Mouse (Mus musculus): Measurements from ENCODE around the gene Ccdc113. TPM values are rescaled to one million over a fixed set of nuclear protein-coding genes. Genes with fewer than 3 reads are reported as not detected.

Ccdc113 gene
- polyA plus RNA-seq, 1 experiment from 2014 or later: 0.24 TPM

DNA sequence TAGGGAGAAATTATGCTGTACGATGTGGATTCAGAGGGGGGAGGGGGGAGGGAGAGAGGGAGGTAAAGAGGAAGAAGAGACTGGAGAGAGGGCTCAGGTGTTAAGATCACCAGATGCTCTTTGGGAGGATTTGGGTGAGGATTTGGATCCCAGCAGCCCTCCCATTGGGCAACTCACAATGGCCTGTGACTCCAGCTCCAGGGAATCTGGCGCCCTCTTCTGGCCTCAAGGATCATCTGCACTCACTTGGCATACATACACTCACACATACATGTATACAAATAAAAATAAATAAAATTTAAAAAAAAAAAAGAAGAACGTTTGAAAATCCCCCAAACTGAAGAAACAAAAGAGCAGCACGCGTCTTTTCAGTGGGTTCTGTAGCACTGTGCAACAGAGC lies 27.6 kb upstream of the Ccdc113 start:
- H3K9ac ChIP-seq: no peak overlapping the region
- no peak overlapping the region for H3K4me3 ChIP-seq (ENCODE audit: low read depth, low read length)
- DNase-seq: no peak
- H3K4me2 ChIP-seq: no peak overlapping the region
- H3K27ac ChIP-seq (ENCODE audit: low read depth): no peak overlapping the region
- 70% methylated on average over 5 of the region's 5 CpGs for WGBS
- H3K9me3 ChIP-seq (ENCODE audit: low read depth, low read length): no peaks in the 10 kb centered on the region
- H3K27me3 ChIP-seq (ENCODE audit: insufficient read depth, low read length): no peaks in the 10 kb centered on the region
- no peak for ATAC-seq (ENCODE audit: insufficient read depth)
- no peak for TF ChIP-seq CTCF (IDR thresholded peaks at IDR 0.05; ENCODE audit: low read depth)
- no peaks in the 10 kb centered on the region for H3K4me1 ChIP-seq (ENCODE audit: insufficient read depth)
- H3K36me3 ChIP-seq (ENCODE audit: insufficient read depth): no peaks in the 10 kb centered on the region

DNA sequence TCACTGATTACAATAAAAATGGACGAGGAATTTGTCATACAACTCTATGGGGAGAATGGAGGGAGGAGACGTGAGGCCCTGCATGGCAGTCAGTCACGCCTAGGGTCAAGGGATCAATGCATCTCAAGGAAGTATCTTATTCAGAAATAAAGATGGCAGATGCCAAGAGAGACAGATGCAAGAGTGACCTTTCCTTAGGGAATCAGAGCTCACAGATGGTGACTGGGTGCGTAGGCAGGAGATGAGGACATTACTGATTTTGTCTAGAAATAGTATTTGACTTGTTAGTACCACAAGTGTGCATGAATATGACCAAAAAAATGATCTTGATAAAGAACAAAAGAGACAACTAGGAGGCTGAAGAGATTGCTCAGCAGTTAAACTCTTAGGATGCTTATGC lies 21.6 kb upstream of the Ccdc113 start:
- no peaks in the 10 kb centered on the region for H3K36me3 ChIP-seq (ENCODE audit: insufficient read depth)
- H3K4me1 ChIP-seq (ENCODE audit: insufficient read depth): no peaks in the 10 kb centered on the region
- no peak overlapping the region for H3K9ac ChIP-seq
- no peak for ATAC-seq (ENCODE audit: insufficient read depth)
- no peaks in the 10 kb centered on the region for H3K9me3 ChIP-seq (ENCODE audit: low read depth, low read length)
- no peak for DNase-seq
- H3K4me2 ChIP-seq: no peak overlapping the region
- no peaks in the 10 kb centered on the region for H3K27me3 ChIP-seq (ENCODE audit: insufficient read depth, low read length)
- H3K4me3 ChIP-seq (ENCODE audit: low read depth, low read length): no peak overlapping the region
- TF ChIP-seq CTCF (IDR thresholded peaks at IDR 0.05; ENCODE audit: low read depth): no peak
- WGBS: 54% methylated on average over 4 of the region's 4 CpGs
- no peak overlapping the region for H3K27ac ChIP-seq (ENCODE audit: low read depth)

DNA sequence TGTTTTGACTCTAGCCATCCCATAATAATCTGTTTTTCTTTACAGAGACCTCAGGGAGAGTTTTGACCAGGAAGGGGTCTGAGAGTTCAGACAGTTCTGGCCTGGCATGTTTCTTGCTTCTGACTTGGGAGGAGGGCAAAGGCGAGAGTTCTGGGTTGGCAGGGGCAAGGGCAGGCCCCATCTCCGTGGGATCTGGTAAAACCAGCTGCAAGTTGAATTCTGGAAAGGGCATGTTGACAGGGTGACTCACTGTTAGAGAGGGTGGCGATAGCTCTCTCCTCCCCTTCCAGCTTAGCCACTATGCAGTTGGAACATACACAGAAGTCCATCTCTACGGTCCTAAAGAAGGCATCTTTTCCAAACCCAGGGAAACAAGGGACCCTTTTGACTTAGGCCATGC lies 20.7 kb upstream of the Ccdc113 start:
- ATAC-seq (ENCODE audit: insufficient read depth) (no peak), DNase-seq (no peak)
- Histone ChIP-seq H3K4me2 (no peak overlapping the region), H3K4me1 (ENCODE audit: insufficient read depth) (no peaks in the 10 kb centered on the region), H3K9ac (no peak overlapping the region), H3K36me3 (ENCODE audit: insufficient read depth) (no peaks in the 10 kb centered on the region), H3K9me3 (ENCODE audit: low read depth, low read length) (no peaks in the 10 kb centered on the region), H3K27me3 (ENCODE audit: insufficient read depth, low read length) (no peaks in the 10 kb centered on the region), H3K27ac (ENCODE audit: low read depth) (no peak overlapping the region), H3K4me3 (ENCODE audit: low read depth, low read length) (no peak overlapping the region)
- WGBS: 69% methylated on average over 4 of the region's 4 CpGs
- TF ChIP-seq CTCF (IDR thresholded peaks at IDR 0.05; ENCODE audit: low read depth): no peak

DNA sequence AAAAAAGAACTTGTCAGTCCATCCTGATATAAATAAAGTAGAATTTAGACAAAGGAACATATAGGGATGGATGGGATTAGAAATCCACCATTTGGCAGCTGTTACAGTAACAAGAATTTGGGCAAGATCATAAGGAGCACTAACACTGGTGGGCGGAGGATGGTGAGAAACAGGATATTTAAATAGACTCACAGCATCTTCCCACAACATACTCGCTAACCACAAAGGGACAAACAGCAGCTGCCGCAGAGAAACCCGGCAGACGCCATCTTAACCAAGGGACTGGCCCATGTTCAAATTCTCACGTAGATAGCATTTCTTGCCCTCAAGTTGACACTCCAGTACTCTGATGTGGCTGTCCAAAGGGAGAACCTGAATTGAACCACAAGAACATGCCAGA lies 17.0 kb upstream of the Ccdc113 start:
- H3K9ac ChIP-seq: no peak overlapping the region
- no peaks in the 10 kb centered on the region for H3K27me3 ChIP-seq (ENCODE audit: insufficient read depth, low read length)
- no peak for TF ChIP-seq CTCF (IDR thresholded peaks at IDR 0.05; ENCODE audit: low read depth)
- no peak overlapping the region for H3K4me3 ChIP-seq (ENCODE audit: low read depth, low read length)
- no peaks in the 10 kb centered on the region for H3K4me1 ChIP-seq (ENCODE audit: insufficient read depth)
- no peak overlapping the region for H3K4me2 ChIP-seq
- no peaks in the 10 kb centered on the region for H3K9me3 ChIP-seq (ENCODE audit: low read depth, low read length)
- 85% methylated on average over 6 of the region's 6 CpGs for WGBS
- no peak for DNase-seq
- H3K36me3 ChIP-seq (ENCODE audit: insufficient read depth): no peaks in the 10 kb centered on the region
- no peak overlapping the region for H3K27ac ChIP-seq (ENCODE audit: low read depth)
- ATAC-seq (ENCODE audit: insufficient read depth): no peak

DNA sequence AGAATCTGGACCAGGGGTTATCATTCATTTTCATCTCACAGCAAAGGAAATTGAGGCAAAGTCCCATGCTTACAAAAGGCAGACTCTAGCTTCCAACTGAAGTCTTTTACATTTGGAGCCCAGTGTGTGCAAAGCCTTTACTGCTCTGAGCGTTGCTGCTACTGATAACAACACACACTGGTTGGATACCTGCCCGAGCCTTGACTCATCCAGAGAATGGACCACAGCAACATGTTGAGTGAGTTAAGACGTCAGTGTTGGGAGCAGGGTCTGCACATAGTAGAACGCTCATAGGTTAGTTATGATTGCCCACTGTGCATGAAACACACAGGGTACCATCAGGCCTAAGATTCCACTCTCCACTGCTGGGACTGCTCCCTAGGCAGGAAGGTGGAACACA lies 9.9 kb upstream of the Ccdc113 start:
- Histone ChIP-seq H3K27ac (ENCODE audit: low read depth) (no peak overlapping the region), H3K4me3 (ENCODE audit: low read depth, low read length) (no peak overlapping the region), H3K27me3 (ENCODE audit: insufficient read depth, low read length) (no peaks in the 10 kb centered on the region), H3K36me3 (ENCODE audit: insufficient read depth) (no peaks in the 10 kb centered on the region), H3K9me3 (ENCODE audit: low read depth, low read length) (no peaks in the 10 kb centered on the region), H3K4me2 (no peak overlapping the region), H3K4me1 (ENCODE audit: insufficient read depth) (no peaks in the 10 kb centered on the region), H3K9ac (no peak overlapping the region)
- no peak for DNase-seq
- no peak for TF ChIP-seq CTCF (IDR thresholded peaks at IDR 0.05; ENCODE audit: low read depth)
- no peak for ATAC-seq (ENCODE audit: insufficient read depth)
- WGBS: 87% methylated on average over 4 of the region's 4 CpGs

DNA sequence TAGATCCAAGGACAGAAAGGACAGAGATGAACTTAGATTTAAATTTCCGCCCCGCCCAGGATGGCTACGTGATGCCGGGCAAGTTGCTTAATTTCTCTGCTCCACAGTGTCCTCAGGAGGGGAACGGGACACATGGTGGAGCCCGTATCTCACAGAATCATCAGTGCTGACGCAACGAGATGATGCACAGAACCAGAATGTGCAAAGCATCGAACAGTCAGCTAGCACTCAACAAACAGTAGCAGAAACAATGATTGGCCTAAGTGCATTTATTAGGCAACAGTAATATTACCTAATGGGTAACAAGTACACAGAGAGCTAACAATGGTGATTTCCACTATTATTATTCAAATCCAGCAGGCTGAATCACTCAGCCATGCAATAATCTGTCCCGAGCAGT lies 5.7 kb upstream of the Ccdc113 start:
- H3K27ac ChIP-seq (ENCODE audit: low read depth): no peak overlapping the region
- H3K27me3 ChIP-seq (ENCODE audit: insufficient read depth, low read length): no peaks in the 10 kb centered on the region
- H3K9me3 ChIP-seq (ENCODE audit: low read depth, low read length): no peaks in the 10 kb centered on the region
- H3K4me3 ChIP-seq (ENCODE audit: low read depth, low read length): no peak overlapping the region
- 84% methylated on average over 10 of the region's 10 CpGs for WGBS
- no peak overlapping the region for H3K4me2 ChIP-seq
- ATAC-seq (ENCODE audit: insufficient read depth) (no peak), DNase-seq (no peak)
- H3K9ac ChIP-seq: no peak overlapping the region
- TF ChIP-seq CTCF (IDR thresholded peaks at IDR 0.05; ENCODE audit: low read depth): no peak
- H3K36me3 ChIP-seq (ENCODE audit: insufficient read depth): no peaks in the 10 kb centered on the region
- H3K4me1 ChIP-seq (ENCODE audit: insufficient read depth): no peaks in the 10 kb centered on the region

DNA sequence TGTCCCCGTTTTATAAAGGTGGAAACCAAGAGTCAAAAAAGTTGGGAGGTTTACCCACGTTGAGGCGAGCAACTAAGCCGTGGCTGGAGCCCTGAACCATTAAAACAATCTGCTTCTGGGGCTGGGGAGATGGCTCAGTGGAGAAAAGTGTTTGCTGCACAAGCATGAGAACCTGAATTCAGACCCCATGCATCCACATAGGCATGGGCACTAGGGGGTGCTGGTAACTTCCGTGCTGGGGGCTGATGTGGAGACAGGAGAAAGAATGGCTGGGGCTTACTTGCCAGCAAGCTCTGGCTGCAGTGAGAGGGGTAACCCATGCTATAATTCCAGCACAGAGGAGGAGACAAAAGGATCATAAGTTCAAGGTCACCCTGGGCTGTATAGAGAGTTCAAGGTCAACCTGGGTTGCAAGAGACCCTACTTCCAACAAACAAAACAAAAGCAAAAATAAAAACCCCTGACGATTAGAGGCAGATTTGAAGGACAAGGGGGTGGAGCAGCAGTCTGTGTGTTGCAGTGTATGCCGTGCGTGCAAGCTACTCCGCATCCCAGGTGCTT lies 5.1 kb upstream of the Ccdc113 start:
- no peaks in the 10 kb centered on the region for H3K9me3 ChIP-seq (ENCODE audit: low read depth, low read length)
- no peak overlapping the region for H3K9ac ChIP-seq
- H3K27me3 ChIP-seq (ENCODE audit: insufficient read depth, low read length): no peaks in the 10 kb centered on the region
- no peaks in the 10 kb centered on the region for H3K36me3 ChIP-seq (ENCODE audit: insufficient read depth)
- DNase-seq (no peak), ATAC-seq (ENCODE audit: insufficient read depth) (no peak)
- H3K27ac ChIP-seq (ENCODE audit: low read depth): no peak overlapping the region
- H3K4me2 ChIP-seq: no peak overlapping the region
- WGBS: 69% methylated on average over 9 of the region's 9 CpGs
- TF ChIP-seq CTCF (IDR thresholded peaks at IDR 0.05; ENCODE audit: low read depth): peak; percentile 31
- no peak overlapping the region for H3K4me3 ChIP-seq (ENCODE audit: low read depth, low read length)
- H3K4me1 ChIP-seq (ENCODE audit: insufficient read depth): no peaks in the 10 kb centered on the region

DNA sequence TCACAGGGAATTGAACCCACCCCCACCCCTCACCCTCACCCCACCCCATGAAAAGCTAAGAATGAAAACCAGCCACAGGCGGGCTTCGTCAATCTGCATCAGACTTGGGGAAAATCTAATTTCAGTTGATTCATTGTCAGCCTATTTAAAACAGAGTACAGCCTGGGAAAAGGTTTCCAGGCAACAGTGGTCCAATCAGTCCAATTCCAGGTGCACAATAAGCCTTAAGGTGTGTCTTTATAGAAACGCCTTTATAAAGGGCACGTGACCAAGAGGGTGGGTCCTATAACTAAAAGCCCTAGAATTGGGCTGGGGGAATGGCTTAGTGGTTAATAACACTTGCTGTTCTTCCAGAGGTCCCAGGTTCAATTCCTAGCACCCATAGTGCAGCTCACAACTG lies 1.7 kb upstream of the Ccdc113 start:
- TF ChIP-seq CTCF (IDR thresholded peaks at IDR 0.05; ENCODE audit: low read depth): no peak
- no peak for ATAC-seq (ENCODE audit: insufficient read depth)
- 60% methylated on average over 4 of the region's 4 CpGs for WGBS

More for the DNA sequence above, 1.7 kb upstream of the Ccdc113 start:
- H3K9me3 ChIP-seq (ENCODE audit: low read depth, low read length): no peaks in the 10 kb centered on the region
- no peaks in the 10 kb centered on the region for H3K27me3 ChIP-seq (ENCODE audit: insufficient read depth, low read length)
- no peaks in the 10 kb centered on the region for H3K4me1 ChIP-seq (ENCODE audit: insufficient read depth)
- no peak overlapping the region for H3K4me2 ChIP-seq
- DNase-seq: no peak
- H3K36me3 ChIP-seq (ENCODE audit: insufficient read depth): no peaks in the 10 kb centered on the region
- no peak overlapping the region for H3K27ac ChIP-seq (ENCODE audit: low read depth)
- H3K9ac ChIP-seq: no peak overlapping the region
- H3K4me3 ChIP-seq (ENCODE audit: low read depth, low read length): no peak overlapping the region

Data from lung, embryonic 14.5 days (tissue).